15 mouse cellular contexts compared by ENCODE assay signal in the genomic region with DNA sequence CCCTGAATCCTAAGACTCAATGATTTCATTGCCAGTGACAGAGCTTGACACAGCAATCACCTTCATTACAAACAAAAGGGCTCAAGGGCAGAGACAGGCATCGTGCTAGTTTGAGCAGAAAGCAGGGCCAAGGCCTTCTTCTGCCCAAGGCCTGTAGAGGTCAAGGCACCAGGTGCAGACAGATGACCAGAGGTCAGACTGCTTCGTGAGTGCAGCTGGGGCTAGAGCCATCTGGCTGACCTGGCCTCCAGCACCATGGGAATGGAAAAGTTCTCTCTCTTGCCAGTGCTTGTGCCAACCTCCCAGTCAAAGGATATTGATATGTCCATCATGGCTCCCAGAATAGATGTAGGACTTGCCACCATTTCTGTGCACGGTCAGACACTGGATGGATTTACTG.
"Had no signal": no experiment of that assay in that cellular context is flagged by ENCODE, and none has a peak within 500 bp of the region (broad histone marks: within the 10 kb centered on the region; RNA-seq: fewer than 3 reads in every experiment).

No protein-coding gene starts in this region.

- H3K27ac ChIP-seq: left cerebral cortex, adult 2 months; limb, embryonic 10.5 days; liver, embryonic 13.5 days; lung, embryonic 15.5 days; macrophage; midbrain, embryonic 15.5 days; neural tube, embryonic 12.5 days had no signal

- H3K4me3 ChIP-seq: left cerebral cortex, adult 2 months; limb, embryonic 10.5 days; liver, embryonic 13.5 days; lung, embryonic 15.5 days; megakaryocyte, embryonic 14.5 days; midbrain, embryonic 15.5 days; neural tube, embryonic 12.5 days had no signal

- H3K9me3 ChIP-seq: limb, embryonic 10.5 days; liver, embryonic 13.5 days; lung, embryonic 15.5 days; megakaryocyte, embryonic 14.5 days; midbrain, embryonic 15.5 days; neural tube, embryonic 12.5 days had no signal

- H3K4me1 ChIP-seq: limb, embryonic 10.5 days; lung, embryonic 15.5 days; midbrain, embryonic 15.5 days; neural tube, embryonic 12.5 days had no signal

- H3K27me3 ChIP-seq: liver, embryonic 13.5 days; lung, embryonic 15.5 days; megakaryocyte, embryonic 14.5 days; midbrain, embryonic 15.5 days; neural tube, embryonic 12.5 days had no signal

- H3K9ac ChIP-seq: liver, embryonic 13.5 days; liver, postnatal 0 days; lung, embryonic 15.5 days; midbrain, embryonic 15.5 days; neural tube, embryonic 12.5 days had no signal

- H3K4me2 ChIP-seq: liver, embryonic 13.5 days; lung, embryonic 15.5 days; midbrain, embryonic 11.5 days; midbrain, embryonic 15.5 days; neural tube, embryonic 12.5 days had no signal

- ATAC-seq: liver, postnatal 0 days; midbrain, embryonic 15.5 days had no signal

- DNase-seq: kidney, postnatal 25 days; liver, embryonic 13.5 days; liver, postnatal 0 days; lung, postnatal 14 days; spleen, adult 18-20 months; thymus, adult 2 months; thymus, postnatal 25 days had no signal
